In the genomic region with DNA sequence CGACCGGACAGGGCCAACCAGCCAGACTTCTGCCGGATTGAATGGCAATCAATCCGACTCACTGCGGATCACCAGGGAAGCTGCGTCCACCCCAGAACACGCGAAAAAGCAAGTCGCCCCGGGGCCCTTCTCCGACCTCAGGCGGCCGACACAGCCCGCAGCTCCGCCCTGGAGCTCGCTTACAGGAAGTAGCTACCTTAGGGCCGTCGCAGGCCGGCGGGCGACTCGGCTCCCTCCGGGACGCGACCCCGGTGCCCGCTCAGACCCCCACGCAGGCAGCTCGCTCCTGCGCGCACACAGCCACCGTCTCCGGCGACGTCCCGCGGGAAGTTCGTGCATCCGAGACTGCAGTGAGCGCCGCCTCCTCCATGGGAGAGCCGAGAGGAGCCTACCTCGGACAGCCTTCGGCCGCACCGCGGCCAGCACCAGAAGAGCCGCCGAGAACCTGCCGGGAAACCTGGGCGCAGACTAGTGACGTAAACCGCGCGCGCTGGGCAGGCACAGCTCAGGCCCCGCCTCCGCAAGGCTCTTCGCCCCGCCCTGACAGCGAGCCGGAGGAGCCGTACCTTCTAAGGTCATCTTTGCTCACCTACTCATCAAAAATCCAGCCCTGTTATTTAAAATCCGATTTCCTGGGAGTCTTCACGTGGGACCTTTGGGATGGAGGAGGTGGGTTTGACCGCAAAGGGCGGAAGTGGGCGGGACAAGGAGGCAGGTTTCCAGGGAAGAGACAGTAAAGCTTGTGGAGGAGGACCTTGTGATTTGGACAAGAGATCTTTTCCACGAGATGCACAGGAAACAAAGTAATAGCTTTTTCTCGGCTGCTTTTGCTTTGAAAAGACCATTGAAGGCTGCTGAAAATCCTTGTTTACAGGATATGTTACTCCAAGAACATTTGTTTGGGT, we compare ENCODE assay signal across 8 mouse cellular contexts. TPM values are rescaled to one million over a fixed set of nuclear protein-coding genes. Genes with fewer than 3 reads are reported as not detected.
DNase-seq lines count a peak whose midpoint lies in the region; ATAC-seq lines count a peak whose summit lies in the region.

A gene (minus strand): TSS at position 473 of the 905 bp plus-strand sequence.

- peak; percentile 93 for DNase-seq in ES-CJ7 (ENCODE audit: low read depth, low spot score)
- peak; percentile 91 for DNase-seq in cerebellum, adult 11 months
- peak; percentile 92 for DNase-seq in forebrain, embryonic 14.5 days (ENCODE audit: low spot score)
- DNase-seq in heart, postnatal 14 days = peak; percentile 93 to 97
- peak; percentile 93 for DNase-seq in layer of hippocampus, adult 11-12 months (ENCODE audit: low spot score)
- DNase-seq in lung, adult 18-20 months = peak; percentile 90 to 92
- DNase-seq in testis, postnatal 14 days (ENCODE audit: low spot score) = peak; percentile 94

- no peaks in the 10 kb centered on the region for H3K36me3 ChIP-seq in forebrain, embryonic 14.5 days (ENCODE audit: control insufficient read depth, insufficient read depth, low read length)
- no peaks in the 10 kb centered on the region for H3K36me3 ChIP-seq in neural tube, embryonic 15.5 days

- H3K4me1 ChIP-seq in forebrain, embryonic 14.5 days (ENCODE audit: control insufficient read depth, insufficient read depth, low read length) = peaks cover 9% of the 10 kb centered on the region; the same call in 1 of the 2 replicates
- H3K4me1 ChIP-seq in neural tube, embryonic 15.5 days = peaks cover 19% of the 10 kb centered on the region

- no peaks in the 10 kb centered on the region for H3K27me3 ChIP-seq in forebrain, embryonic 14.5 days (replicated peaks; ENCODE audit: control insufficient read depth, insufficient read depth, low read length)
- no peaks in the 10 kb centered on the region for H3K27me3 ChIP-seq in neural tube, embryonic 15.5 days (replicated peaks)

- peak; percentile 98 for ATAC-seq in forebrain, embryonic 14.5 days
- peak; percentile 97 for ATAC-seq in neural tube, embryonic 15.5 days (ENCODE audit: low FRiP score)

- H3K4me3 ChIP-seq in forebrain, embryonic 14.5 days (ENCODE audit: low read depth, low read length) = peak within 1 kb of the TSS; percentile 95
- peak within 1 kb of the TSS; percentile 87 for H3K4me3 ChIP-seq in neural tube, embryonic 15.5 days (replicated peaks)

- under 1% methylated on average over 70 of the region's 70 CpGs for WGBS in forebrain, embryonic 14.5 days
- under 1% methylated on average over 70 of the region's 70 CpGs for whole genome bisulfite sequencing in neural tube, embryonic 15.5 days

- intact Hi-C loops in heart, postnatal 14 days (cut with DNase I) = loop anchor here (10.0 kb wide), 1 partner anchor 167 kb away; a partner anchor contains a TSS

- H3K27ac ChIP-seq in forebrain, embryonic 14.5 days (ENCODE audit: low read depth, low read length) = peak within 1 kb of the TSS; percentile 74
- peak within 1 kb of the TSS; percentile 91 for H3K27ac ChIP-seq in neural tube, embryonic 15.5 days (replicated peaks)

- peak within 1 kb of the TSS; percentile 92 for H3K9ac ChIP-seq in forebrain, embryonic 14.5 days (ENCODE audit: low read length)
- peak within 1 kb of the TSS; percentile 85 for H3K9ac ChIP-seq in neural tube, embryonic 15.5 days (replicated peaks)

- H3K9me3 ChIP-seq in forebrain, embryonic 14.5 days (replicated peaks; ENCODE audit: control insufficient read depth, low read length) = no peaks in the 10 kb centered on the region
- H3K9me3 ChIP-seq in neural tube, embryonic 15.5 days (replicated peaks) = no peaks in the 10 kb centered on the region

- peak within 1 kb of the TSS; percentile 78 for H3K4me2 ChIP-seq in forebrain, embryonic 14.5 days (ENCODE audit: low read length)
- H3K4me2 ChIP-seq in neural tube, embryonic 15.5 days = peak within 1 kb of the TSS; percentile 74

RNA-seq across cellular contexts. Expression of the gene that starts here (rescaled TPM):
- polyA plus RNA-seq in forebrain, embryonic 14.5 days (2014; fragmentation: Nextera tagmentation; extraction: Ambion mirVana) = 48.0 and 50.8 TPM in 2 replicates
- total RNA-seq in heart, postnatal 14 days (2021) = 10 to 100 TPM; 43.9 to 46.3 TPM
- 34.5 and 34.9 TPM in 2 replicates for polyA plus RNA-seq in neural tube, embryonic 15.5 days (2015; fragmentation: Nextera tagmentation; extraction: Ambion mirVana)

Comparison
In these comparisons a context has a peak if more than half of its experiments do, and no peak if none do; other contexts are left out.
1. Peak in every context shown above with its lines: DNase-seq, ATAC-seq, H3K4me3 ChIP-seq and H3K27ac ChIP-seq.